Mouse (Mus musculus): ENCODE data around the gene Pik3ca.

Gene Pik3ca

GRCm38 (mm10) chr3:32505841-32506240 lies 108.4 kb downstream of the Pik3ca start:
- DNase-seq (ENCODE audit: low spot score): no peak

DNA sequence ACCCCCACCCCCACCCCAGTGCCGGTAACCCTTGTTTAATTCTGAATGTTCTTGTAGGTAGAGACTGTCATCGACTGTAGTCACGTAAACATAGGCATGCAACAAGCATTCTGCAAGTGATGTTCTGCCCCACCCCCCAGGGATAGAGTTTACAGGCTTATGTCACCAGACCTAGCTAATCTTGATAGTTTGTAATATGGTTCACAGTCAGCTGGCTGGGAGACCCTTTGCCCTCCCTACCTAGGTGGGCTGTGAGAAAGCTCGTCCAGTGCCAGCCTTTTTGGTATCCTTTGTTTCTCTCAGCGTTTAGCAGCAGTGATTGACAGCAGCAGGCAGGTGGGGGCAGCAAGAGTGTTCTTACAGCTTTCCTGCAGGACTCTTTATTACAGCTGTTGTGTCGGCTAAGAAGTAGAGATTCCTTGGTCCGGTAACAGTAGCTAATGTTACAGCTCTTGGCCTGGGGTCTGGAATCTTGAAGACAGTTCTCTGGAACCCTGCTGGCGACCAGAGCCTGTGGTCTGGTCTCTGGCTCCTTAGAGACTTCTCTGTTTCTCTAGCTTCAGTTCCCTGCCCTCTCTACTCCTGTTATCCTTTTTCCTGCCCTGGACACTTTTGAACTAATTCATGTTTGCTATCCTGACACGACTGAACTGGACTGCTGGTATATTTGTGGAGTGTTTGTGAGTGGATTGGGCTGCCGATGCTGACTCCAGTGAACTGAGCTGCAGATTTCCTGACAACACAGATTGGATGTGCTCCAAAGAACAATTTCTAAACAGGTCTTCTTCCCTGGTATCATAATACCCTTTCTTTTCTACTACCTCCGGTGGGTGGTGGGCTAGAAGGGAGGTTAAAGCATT lies 109.1 kb downstream of the Pik3ca start:
- no peak for DNase-seq (ENCODE audit: low spot score)

DNA sequence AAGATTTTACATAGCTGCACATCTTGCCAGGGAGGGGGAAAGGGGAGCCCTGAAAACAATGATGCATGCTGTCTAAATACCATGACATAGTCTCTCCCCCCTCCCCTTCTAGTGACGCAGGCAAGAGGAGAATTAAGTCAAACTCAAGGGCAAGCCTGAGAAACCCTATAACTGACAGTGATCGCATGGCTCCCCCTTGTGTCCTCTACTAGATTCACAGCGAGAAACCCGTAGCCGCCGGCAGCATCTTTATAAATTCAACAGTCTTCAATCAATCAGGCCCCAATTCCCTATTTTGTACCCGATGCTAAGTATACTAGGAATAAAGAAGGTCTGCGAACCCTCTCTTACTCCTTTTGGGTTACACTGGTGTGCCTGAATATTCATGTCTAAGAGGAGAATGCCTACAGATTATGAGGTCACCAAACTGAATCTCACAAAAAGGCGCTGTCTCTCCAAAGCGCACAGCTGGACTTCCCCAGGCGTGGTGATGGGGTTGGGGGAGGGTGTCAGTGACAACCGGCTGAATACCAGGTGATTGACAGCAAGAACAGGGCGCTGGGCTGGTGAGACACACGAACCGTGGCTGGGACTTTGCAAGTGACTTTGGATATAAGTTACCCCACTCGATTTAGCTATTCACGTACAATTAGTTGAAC lies 111.3 kb downstream of the Pik3ca start:
- peak; percentile 69 for DNase-seq (ENCODE audit: low spot score)

DNA sequence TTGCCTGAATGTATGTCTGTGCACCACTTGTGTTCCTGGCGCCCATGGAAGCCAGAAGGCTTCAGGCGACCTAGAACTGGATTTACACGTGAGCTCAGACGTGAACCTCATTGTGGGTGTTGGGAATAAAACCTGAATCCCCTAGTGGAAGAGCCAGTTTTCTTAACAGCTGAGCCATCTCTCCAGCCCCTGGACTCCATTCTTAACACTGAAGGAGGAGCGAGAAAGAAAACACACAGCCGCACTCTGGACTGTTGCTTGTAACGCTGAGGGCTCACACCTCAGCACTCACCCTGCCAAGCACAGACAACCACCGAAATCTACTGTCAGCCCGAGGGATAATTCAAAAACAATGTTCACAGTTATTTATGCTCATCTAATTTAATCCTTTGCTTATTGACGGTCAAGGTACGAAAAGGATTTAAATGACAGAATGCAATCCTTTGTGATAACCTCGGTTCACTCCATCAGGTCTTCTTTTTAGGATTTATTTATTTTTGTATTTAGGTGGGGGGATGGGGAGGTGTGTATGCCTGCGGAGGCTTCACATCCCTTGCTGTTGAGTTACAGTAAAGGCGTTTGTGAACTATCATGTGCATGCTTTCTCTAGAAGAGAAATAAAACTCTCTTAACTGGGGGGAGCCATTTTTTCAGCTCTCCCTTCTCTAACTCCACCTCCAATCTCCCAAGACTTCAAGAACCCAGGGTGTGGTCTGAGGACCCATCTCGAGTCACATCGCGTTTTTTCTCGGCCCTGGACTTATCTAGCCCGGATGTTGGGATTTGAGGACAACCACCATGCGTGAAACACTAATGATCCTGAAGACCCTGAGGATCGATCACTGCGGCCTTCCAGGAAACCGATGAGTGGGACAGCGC lies 112.3 kb downstream of the Pik3ca start, which contains the start of gene Zfp639:
TSS of gene Zfp639 (plus strand) at position 764 of the 879 bp plus-strand sequence.
- DNase-seq (ENCODE audit: low spot score): no peak

GRCm38 (mm10) chr3:32510375-32511190 lies 113.1 kb downstream of the Pik3ca start:
- DNase-seq (ENCODE audit: low spot score): peak; percentile 99

DNA sequence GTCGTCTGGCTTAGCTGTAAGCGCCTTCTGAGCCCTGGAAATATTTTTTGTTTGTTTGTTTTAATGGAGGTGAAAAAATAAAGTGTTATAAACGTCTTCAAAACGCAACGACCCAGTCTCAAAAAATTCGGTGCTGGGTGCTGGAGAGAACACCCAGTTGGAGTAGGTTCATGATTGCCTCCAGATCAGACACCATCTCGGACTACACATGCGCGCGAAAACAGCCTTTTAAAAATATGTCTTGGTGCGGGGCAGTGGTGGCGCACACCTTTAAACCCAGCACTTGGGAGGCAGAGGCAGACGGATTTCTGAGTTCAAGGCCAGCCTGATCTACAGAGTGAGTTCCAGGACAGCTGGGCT lies 113.7 kb downstream of the Pik3ca start:
- no peak for DNase-seq (ENCODE audit: low spot score)

GRCm38 (mm10) chr3:32512686-32513284 lies 115.3 kb downstream of the Pik3ca start:
- no peak for DNase-seq (ENCODE audit: low spot score)

- DNase-seq (ENCODE audit: low spot score): no peak
Observed at GRCm38 (mm10) chr3:32513528-32513927, 116.1 kb downstream of the Pik3ca start.

Data from testis, postnatal 10 days (tissue).